Mouse (Mus musculus) forebrain, postnatal 0 days (tissue): ENCODE data around the gene Prkca. TPM values are rescaled to one million over a fixed set of nuclear protein-coding genes. Genes with fewer than 3 reads are reported as not detected.

Source experiments
- ATAC-seq: fragments of 200-750 bp; cut with Nextera tagmentation; 2 replicates; pipeline ENCODE4 v1.8.0; 2017; ENCODE audit warnings: mild to moderate bottlenecking, moderate library complexity
- DNase-seq: peaks from one replicate; pipeline ENCODE4 v3.0.0-alpha.2; 2015
- H3K27ac ChIP-seq: fragments of 300-500 bp; sonication (generic); 2 replicates; pipeline ENCODE4 v1.5.1; 2014; ENCODE audit warnings: low read depth, mild to moderate bottlenecking, antibody characterized with exemption, low read length, moderate library complexity, mixed read lengths
- H3K27me3 ChIP-seq: fragments of 300-500 bp; sonication (generic); 2 replicates; pipeline ENCODE4 v1.6.1; 2014; ENCODE audit warnings: mild to moderate bottlenecking, low read length, mixed read lengths; ENCODE audit not compliant: insufficient read depth
- H3K36me3 ChIP-seq: fragments of 300-500 bp; sonication (generic); 2 replicates; pipeline ENCODE4 v1.6.1; 2014; ENCODE audit warnings: mild to moderate bottlenecking, moderate library complexity; ENCODE audit not compliant: insufficient read depth
- H3K4me1 ChIP-seq: fragments of 300-500 bp; sonication (generic); 2 replicates; pipeline ENCODE4 v1.6.1; 2014; ENCODE audit warnings: antibody characterized with exemption; ENCODE audit not compliant: insufficient read depth
- H3K4me2 ChIP-seq: fragments of 300-500 bp; sonication (generic); 2 replicates; pipeline ENCODE4 v1.6.1; 2014; ENCODE audit warnings: low read depth, mild to moderate bottlenecking, moderate library complexity
- H3K4me3 ChIP-seq: fragments of 300-500 bp; sonication (generic); 2 replicates; pipeline ENCODE4 v1.5.1; 2014; ENCODE audit warnings: low read depth, low read length, mixed read lengths
- H3K9ac ChIP-seq: fragments of 300-500 bp; sonication (generic); 2 replicates; pipeline ENCODE4 v1.6.1; 2014; ENCODE audit warnings: mild to moderate bottlenecking
- H3K9me3 ChIP-seq: fragments of 300-500 bp; sonication (generic); 2 replicates; pipeline ENCODE4 v1.6.1; 2016; ENCODE audit warnings: low read length
- CTCF ChIP-seq: sonication (generic); IDR thresholded peaks from 2 replicates; pipeline ENCODE4 v1.5.1; 2016; ENCODE audit warnings: antibody characterized with exemption, control low read depth, low read depth
- WGBS: fragments of 180-500 bp; shearing (Covaris S2); extraction: QIAGEN DNeasy Blood & Tissue Kit; methylation state at CpG from one replicate; pipeline ENCODE4 v1.1.7; 2014; 5-methylcytosine and 5-hydroxymethylcytosine counted together
- polyA plus RNA-seq: library from polyadenylated mRNA; unstranded; fragments of >200 nt; fragmentation: Nextera tagmentation; extraction: Ambion mirVana; gene quantifications from 2 replicates; pipeline ENCODE4 v1.2.1, GENCODE M21; 2015
- total RNA-seq: library from RNA; depleted of rRNA; stranded (reverse); fragments of >200 nt; gene quantifications from 2 replicates; pipeline ENCODE4 v1.2.3, GENCODE M21; 2014

The Prkca gene
- total and polyA plus RNA-seq, 2 experiments from 2014 or later, result 5.0 to 30.0 TPM

DNA sequence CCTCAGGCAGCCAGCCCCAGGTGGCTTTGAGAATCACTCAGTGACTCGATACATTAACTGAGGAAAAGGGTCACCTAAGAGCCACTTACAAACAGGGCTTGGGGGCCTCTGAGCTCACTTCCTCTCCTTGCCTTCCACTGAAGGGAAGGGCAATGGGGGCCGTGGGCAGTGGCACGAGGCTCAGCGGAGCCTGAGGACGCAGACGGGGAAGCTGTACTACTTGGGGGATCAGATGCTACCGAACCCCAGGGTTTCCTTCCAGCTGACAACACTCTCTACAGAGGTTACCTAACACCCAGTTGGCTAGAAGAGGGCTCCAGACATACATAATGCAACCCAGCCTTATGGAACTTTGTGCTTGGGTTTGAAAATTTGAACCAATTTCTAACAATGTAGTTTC lies 302.1 kb downstream of the Prkca start:
- 84% methylated on average over 7 of the region's 7 CpGs for WGBS
- TF ChIP-seq CTCF, result no peak
- no peak for ATAC-seq

DNA sequence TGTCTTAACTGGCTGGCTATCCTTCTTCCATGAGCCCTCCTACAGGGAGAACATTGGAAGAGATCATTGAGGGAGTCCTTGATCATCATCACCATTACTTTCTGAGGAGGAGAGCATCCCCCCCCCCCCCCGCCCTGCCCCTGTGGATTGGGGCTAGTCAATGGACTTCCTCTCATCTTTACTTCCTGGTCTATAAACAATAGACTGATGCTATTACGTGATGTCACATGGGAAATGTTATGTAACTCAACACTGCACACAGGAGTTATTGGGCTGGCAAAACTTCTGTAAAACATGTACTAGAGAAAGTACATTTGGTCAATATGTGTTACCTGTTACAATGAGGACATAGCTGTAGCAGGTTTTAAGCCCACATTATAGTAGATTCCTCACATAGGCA lies 302.9 kb downstream of the Prkca start:
- DNase-seq (no peak), ATAC-seq (no peak)
- Histone ChIP-seq H3K36me3 (no peaks in the 10 kb centered on the region), H3K4me2 (no peak overlapping the region), H3K4me1 (no peaks in the 10 kb centered on the region), H3K9me3 (no peaks in the 10 kb centered on the region), H3K4me3 (no peak overlapping the region), H3K27me3 (no peaks in the 10 kb centered on the region), H3K27ac (no peak overlapping the region), H3K9ac (no peak overlapping the region)
- WGBS, result 75% methylated on average over 2 of the region's 2 CpGs
- no peak for TF ChIP-seq CTCF

More for the DNA sequence above, 302.1 kb downstream of the Prkca start:
- Histone ChIP-seq H3K9me3 (no peaks in the 10 kb centered on the region), H3K4me2 (no peak overlapping the region), H3K4me3 (no peak overlapping the region), H3K36me3 (no peaks in the 10 kb centered on the region), H3K9ac (no peak overlapping the region), H3K27ac (no peak overlapping the region), H3K27me3 (no peaks in the 10 kb centered on the region), H3K4me1 (no peaks in the 10 kb centered on the region)
- DNase-seq, result no peak

DNA sequence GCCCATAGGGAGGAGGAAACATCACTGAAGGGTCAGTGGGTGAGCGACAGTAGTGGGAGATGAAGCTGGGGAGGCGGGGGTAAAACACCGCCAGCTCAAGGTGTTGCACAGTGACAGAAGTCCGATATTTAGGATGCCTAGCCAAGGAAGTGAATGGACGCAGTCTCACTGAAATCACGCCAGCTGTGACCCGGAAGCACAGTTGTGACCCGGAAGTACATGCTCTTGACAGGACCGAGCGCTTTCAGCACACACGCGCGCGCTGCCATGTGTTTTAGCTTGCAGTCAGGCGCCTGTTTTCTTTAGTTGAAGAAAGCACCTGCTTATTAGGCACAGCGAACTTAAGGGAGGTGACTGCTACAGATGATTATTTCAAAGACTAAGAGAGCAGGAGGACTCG lies 304.0 kb downstream of the Prkca start:
- Histone ChIP-seq H3K27ac (no peak overlapping the region), H3K9ac (no peak overlapping the region)
- WGBS, result 91% methylated on average over 17 of the region's 17 CpGs

DNA sequence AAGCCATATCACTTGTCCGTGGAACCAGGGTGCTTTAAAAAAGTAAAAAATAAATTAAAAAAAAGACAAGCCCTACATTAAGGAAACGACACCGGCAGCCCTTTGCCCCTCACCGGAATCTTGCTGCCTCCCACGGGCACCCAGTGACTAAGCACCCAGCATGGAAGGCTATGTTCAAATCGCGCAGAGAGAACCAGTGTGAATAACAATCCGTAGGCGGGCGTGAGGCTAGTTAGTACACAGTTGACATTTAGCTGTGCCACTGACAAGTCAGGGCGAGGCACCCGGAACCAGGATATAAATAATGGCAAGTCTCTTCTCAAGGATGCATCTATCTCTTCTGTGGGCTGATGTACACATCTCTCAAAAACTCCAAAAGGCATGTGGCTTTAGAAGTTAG lies 304.7 kb downstream of the Prkca start:
- 82% methylated on average over 12 of the region's 12 CpGs for WGBS
- Histone ChIP-seq H3K4me3 (no peak overlapping the region), H3K9me3 (no peaks in the 10 kb centered on the region), H3K9ac (no peak overlapping the region), H3K4me1 (no peaks in the 10 kb centered on the region), H3K27ac (no peak overlapping the region), H3K36me3 (no peaks in the 10 kb centered on the region), H3K27me3 (no peaks in the 10 kb centered on the region), H3K4me2 (no peak overlapping the region)
- ATAC-seq (no peak), DNase-seq (no peak)
- no peak for TF ChIP-seq CTCF

More for the DNA sequence above, 304.0 kb downstream of the Prkca start:
- TF ChIP-seq CTCF, result no peak
- Histone ChIP-seq H3K27me3 (no peaks in the 10 kb centered on the region), H3K4me3 (no peak overlapping the region), H3K4me2 (no peak overlapping the region), H3K9me3 (no peaks in the 10 kb centered on the region), H3K4me1 (no peaks in the 10 kb centered on the region), H3K36me3 (no peaks in the 10 kb centered on the region)
- DNase-seq (no peak), ATAC-seq (no peak)

DNA sequence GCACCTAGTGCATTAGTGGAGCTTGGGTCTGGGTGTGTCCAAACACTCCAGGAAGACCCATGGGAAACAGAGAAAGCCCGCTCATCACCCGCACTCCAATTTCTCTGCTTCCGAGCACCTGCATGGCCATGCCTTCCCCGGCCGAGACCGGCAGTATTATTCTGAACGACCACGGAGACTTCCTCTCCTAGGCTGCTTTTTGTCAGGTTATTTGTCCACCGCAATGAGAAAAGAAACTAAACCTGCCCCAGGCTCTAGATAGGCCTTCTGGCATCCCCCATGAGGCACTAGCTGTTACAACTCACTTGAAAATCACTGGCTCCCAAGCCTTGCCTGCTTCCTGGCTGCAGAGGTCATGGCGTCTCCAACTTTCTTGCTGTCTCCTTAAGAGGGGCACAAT lies 307.4 kb downstream of the Prkca start:
- ATAC-seq, result no peak
- Histone ChIP-seq H3K4me2 (no peak overlapping the region), H3K9me3 (no peaks in the 10 kb centered on the region), H3K4me3 (no peak overlapping the region), H3K36me3 (no peaks in the 10 kb centered on the region), H3K4me1 (no peaks in the 10 kb centered on the region), H3K27me3 (no peaks in the 10 kb centered on the region), H3K9ac (no peak overlapping the region), H3K27ac (no peak overlapping the region)
- TF ChIP-seq CTCF, result no peak
- DNase-seq, result no peak
- 90% methylated on average over 10 of the region's 10 CpGs for WGBS

DNA sequence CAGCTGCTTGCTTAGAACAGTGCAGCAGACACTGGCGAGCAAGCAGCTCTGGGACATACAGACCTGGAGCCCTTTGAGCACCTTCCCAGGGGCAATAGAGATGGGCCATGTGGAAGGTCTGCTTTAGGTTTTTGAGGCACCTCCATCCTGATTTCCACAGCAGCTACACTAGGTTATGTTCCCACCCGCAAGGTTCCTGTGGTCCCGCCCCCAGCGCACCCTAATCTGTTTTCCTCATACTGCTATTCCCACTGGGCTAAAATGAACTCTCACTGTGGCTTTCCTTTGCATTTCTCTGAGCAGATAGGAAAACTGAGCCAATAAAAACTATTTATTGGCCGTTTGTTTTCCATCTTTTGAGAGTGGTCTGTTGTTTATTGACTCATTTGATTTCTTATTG lies 308.0 kb downstream of the Prkca start:
- no peak for DNase-seq
- no peaks in the 10 kb centered on the region for H3K27me3 ChIP-seq
- H3K4me2 ChIP-seq, result no peak overlapping the region
- H3K36me3 ChIP-seq, result no peaks in the 10 kb centered on the region
- H3K9ac ChIP-seq, result no peak overlapping the region
- H3K4me3 ChIP-seq, result no peak overlapping the region
- H3K9me3 ChIP-seq, result no peaks in the 10 kb centered on the region
- 79% methylated on average over 5 of the region's 5 CpGs for WGBS
- H3K27ac ChIP-seq, result no peak overlapping the region
- no peak for TF ChIP-seq CTCF
- H3K4me1 ChIP-seq, result no peaks in the 10 kb centered on the region
- ATAC-seq, result no peak

DNA sequence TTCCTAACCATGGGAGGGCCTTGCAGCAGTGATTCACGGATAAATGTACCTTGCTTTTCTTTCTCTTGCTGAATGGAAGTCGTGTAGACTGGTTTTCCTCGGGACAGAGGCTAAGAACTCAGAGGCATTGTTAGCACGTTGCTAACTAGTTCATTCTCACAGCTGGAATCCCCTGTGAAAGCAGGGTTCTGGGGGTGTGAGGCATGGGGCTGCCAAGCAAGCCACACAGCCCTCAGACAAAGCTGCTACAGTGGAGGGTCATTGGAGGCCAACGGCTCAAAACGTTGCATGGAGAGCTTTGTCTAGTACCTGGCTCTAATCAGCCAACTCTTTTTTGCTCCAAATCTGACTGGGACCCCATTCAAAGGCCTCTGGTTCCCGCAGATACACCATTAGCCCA lies 309.4 kb downstream of the Prkca start:
- Histone ChIP-seq H3K36me3 (no peaks in the 10 kb centered on the region), H3K4me2 (no peak overlapping the region), H3K9me3 (no peaks in the 10 kb centered on the region), H3K27ac (no peak overlapping the region), H3K9ac (no peak overlapping the region), H3K4me1 (no peaks in the 10 kb centered on the region), H3K4me3 (no peak overlapping the region), H3K27me3 (no peaks in the 10 kb centered on the region)
- no peak for TF ChIP-seq CTCF
- ATAC-seq (no peak), DNase-seq (no peak)
- WGBS, result 8% methylated on average over 7 of the region's 7 CpGs

DNA sequence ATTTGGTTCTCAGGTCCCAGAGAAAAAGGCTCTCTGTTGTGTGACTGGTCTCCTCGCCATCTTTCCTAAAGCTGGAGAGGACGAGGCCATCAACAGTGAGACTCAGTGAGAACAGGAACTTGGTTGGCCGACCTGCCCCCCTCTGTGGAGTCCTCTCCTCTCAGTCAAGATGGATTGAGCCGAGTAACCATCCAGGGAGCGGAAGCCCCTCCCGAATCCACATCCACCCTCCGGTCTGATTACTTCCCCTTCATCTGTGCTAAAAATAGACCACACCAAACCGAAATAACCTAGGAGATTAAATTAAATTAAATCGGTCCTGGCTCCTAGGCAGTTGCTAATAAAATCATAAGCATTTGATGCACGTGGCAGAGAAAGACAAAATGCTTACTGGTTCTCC lies 311.2 kb downstream of the Prkca start:
- 78% methylated on average over 10 of the region's 10 CpGs for WGBS
- no peaks in the 10 kb centered on the region for H3K36me3 ChIP-seq
- DNase-seq (no peak), ATAC-seq (no peak)
- H3K27ac ChIP-seq, result no peak overlapping the region
- H3K27me3 ChIP-seq, result no peaks in the 10 kb centered on the region
- no peak for TF ChIP-seq CTCF
- no peaks in the 10 kb centered on the region for H3K9me3 ChIP-seq
- H3K4me3 ChIP-seq, result no peak overlapping the region
- no peak overlapping the region for H3K9ac ChIP-seq
- H3K4me1 ChIP-seq, result no peaks in the 10 kb centered on the region
- no peak overlapping the region for H3K4me2 ChIP-seq
